Mouse (Mus musculus) stomach, embryonic 15.5 days (tissue): ENCODE data around the gene Aif1l. TPM values are rescaled to one million over a fixed set of nuclear protein-coding genes. Genes with fewer than 3 reads are reported as not detected.
A peak's percentile ranks its signal among the peaks of the same experiment; 100 is the strongest.

Experiments
- ATAC-seq: fragments of 200-750 bp; cut with Nextera tagmentation; 2 replicates; pipeline ENCODE4 v1.8.0; 2017; ENCODE audit warnings: low read depth, moderate number of reproducible peaks, moderate TSS enrichment; ENCODE audit not compliant: insufficient read depth, low FRiP score
- H3K27ac ChIP-seq: fragments of 300-500 bp; sonication (generic); 2 replicates; pipeline ENCODE4 v1.5.1; 2015; ENCODE audit warnings: mild to moderate bottlenecking, inconsistent platforms
- H3K27me3 ChIP-seq: fragments of 300-500 bp; sonication (generic); replicated peaks from 2 replicates; pipeline ENCODE4 v1.6.1; 2015; ENCODE audit warnings: inconsistent platforms
- H3K36me3 ChIP-seq: fragments of 300-500 bp; sonication (generic); 2 replicates; pipeline ENCODE4 v1.6.1; 2015; ENCODE audit warnings: inconsistent platforms
- H3K4me1 ChIP-seq: fragments of 300-500 bp; sonication (generic); 2 replicates; pipeline ENCODE4 v1.6.1; 2015; ENCODE audit warnings: inconsistent platforms
- H3K4me2 ChIP-seq: fragments of 300-500 bp; sonication (generic); 2 replicates; pipeline ENCODE4 v1.6.1; 2015; ENCODE audit warnings: mild to moderate bottlenecking, inconsistent platforms
- H3K4me3 ChIP-seq: fragments of 300-500 bp; sonication (generic); replicated peaks from 2 replicates; pipeline ENCODE4 v1.5.1; 2015; ENCODE audit warnings: inconsistent platforms
- H3K9ac ChIP-seq: fragments of 300-500 bp; sonication (generic); 2 replicates; pipeline ENCODE4 v1.6.1; 2015; ENCODE audit warnings: inconsistent platforms
- H3K9me3 ChIP-seq: fragments of 300-500 bp; sonication (generic); 2 replicates; pipeline ENCODE4 v1.6.1; 2016; ENCODE audit warnings: inconsistent platforms
- WGBS: fragments of 180-500 bp; shearing (Covaris S2); methylation state at CpG from one replicate; pipeline ENCODE4 v1.1.7; 2015; 5-methylcytosine and 5-hydroxymethylcytosine counted together
- polyA plus RNA-seq: library from polyadenylated mRNA; unstranded; fragments of >200 nt; fragmentation: Nextera tagmentation; extraction: Ambion mirVana; gene quantifications from 2 replicates; pipeline ENCODE4 v1.2.1, GENCODE M21; 2015

Aif1l gene
- polyA plus RNA-seq, 1 experiment from 2014 or later = 10.5 TPM

- no peaks in the 10 kb centered on the region for H3K9me3 ChIP-seq
- no peak overlapping the region for H3K4me2 ChIP-seq
- no peak for ATAC-seq
- H3K9ac ChIP-seq = no peak overlapping the region
- H3K4me1 ChIP-seq = no peaks in the 10 kb centered on the region
- 0 out of 2 replicates have a peak, but pooled peaks cover 3% of the 10 kb centered on the region for H3K27me3 ChIP-seq
- H3K27ac ChIP-seq = no peak overlapping the region
- no peak overlapping the region for H3K4me3 ChIP-seq
- WGBS = 19% methylated on average over 9 of the region's 9 CpGs
- H3K36me3 ChIP-seq = no peaks in the 10 kb centered on the region
These were observed 25.1 kb upstream of the Aif1l start for GRCm38 (mm10) chr2:31924811-31925210.

GRCm38 (mm10) chr2:31925936-31926335 is 24.0 kb upstream of the Aif1l start:
- ATAC-seq = no peak
- Histone ChIP-seq H3K4me2 (no peak overlapping the region), H3K4me1 (no peaks in the 10 kb centered on the region), H3K27me3 (0 out of 2 replicates have a peak, but pooled peaks cover 3% of the 10 kb centered on the region), H3K9ac (no peak overlapping the region), H3K36me3 (no peaks in the 10 kb centered on the region), H3K27ac (no peak overlapping the region), H3K9me3 (no peaks in the 10 kb centered on the region), H3K4me3 (no peak overlapping the region)
- WGBS = 53% methylated on average over 4 of the region's 4 CpGs

DNA sequence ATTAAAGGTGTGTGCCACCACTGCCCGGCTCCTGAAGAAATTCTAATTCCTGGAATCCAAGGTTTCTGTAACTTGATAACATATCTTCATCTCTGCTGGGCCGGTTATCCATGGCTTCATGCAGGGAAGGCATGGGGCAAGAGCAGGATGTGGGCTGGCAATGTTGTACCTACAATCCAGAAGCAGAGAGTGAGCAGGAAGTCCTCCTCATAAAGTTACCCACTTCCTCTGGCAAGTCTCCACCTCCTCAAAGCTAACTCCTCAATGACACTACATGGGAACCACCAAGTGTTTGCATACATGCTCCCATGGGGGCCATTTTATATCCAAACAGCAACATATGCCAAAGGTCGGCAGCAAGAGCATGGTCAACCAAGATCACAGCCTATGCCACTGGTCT is 20.3 kb upstream of the Aif1l start:
- H3K27me3 ChIP-seq = no peaks in the 10 kb centered on the region
- H3K9me3 ChIP-seq = no peaks in the 10 kb centered on the region
- H3K4me3 ChIP-seq = no peak overlapping the region
- no peaks in the 10 kb centered on the region for H3K36me3 ChIP-seq
- no peak overlapping the region for H3K27ac ChIP-seq
- no peak overlapping the region for H3K4me2 ChIP-seq
- no peaks in the 10 kb centered on the region for H3K4me1 ChIP-seq
- WGBS = 74% methylated on average over 3 of the region's 3 CpGs
- no peak for ATAC-seq
- H3K9ac ChIP-seq = no peak overlapping the region

GRCm38 (mm10) chr2:31934551-31934950 is 15.4 kb upstream of the Aif1l start:
- ATAC-seq = no peak
- no peaks in the 10 kb centered on the region for H3K4me1 ChIP-seq
- no peak overlapping the region for H3K27ac ChIP-seq
- no peak overlapping the region for H3K4me2 ChIP-seq
- H3K9me3 ChIP-seq = no peaks in the 10 kb centered on the region
- no peaks in the 10 kb centered on the region for H3K36me3 ChIP-seq
- no peak overlapping the region for H3K4me3 ChIP-seq
- no peak overlapping the region for H3K9ac ChIP-seq
- WGBS = 50% methylated on average over 4 of the region's 4 CpGs
- H3K27me3 ChIP-seq = no peaks in the 10 kb centered on the region

GRCm38 (mm10) chr2:31935054-31935453 is 14.9 kb upstream of the Aif1l start:
- Histone ChIP-seq H3K4me3 (no peak overlapping the region), H3K27ac (no peak overlapping the region), H3K9ac (no peak overlapping the region), H3K9me3 (no peaks in the 10 kb centered on the region), H3K4me1 (no peaks in the 10 kb centered on the region), H3K36me3 (no peaks in the 10 kb centered on the region), H3K27me3 (no peaks in the 10 kb centered on the region), H3K4me2 (no peak overlapping the region)
- no peak for ATAC-seq
- WGBS = 31% methylated on average over 4 of the region's 4 CpGs

DNA sequence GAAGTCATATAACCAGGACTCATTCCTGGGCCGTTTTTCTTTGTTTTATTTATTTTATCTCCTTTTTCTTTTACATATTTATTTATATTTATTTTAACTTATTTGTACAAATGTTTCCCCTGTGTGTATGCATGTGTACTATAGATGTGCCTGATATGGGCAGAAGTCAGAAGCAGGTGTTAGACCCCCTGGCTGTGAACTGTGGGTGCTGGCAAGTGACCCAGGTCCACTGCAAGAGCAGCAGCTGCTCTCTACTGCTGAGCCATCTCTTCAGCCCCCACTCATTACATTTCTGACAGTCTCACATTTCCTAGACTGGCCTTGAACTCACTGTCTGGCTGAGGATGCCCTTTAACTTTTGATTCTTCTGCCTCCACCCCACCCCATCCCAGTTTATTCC is 11.6 kb upstream of the Aif1l start:
- WGBS = 47% methylated on average over 1 of the region's 1 CpGs

GRCm38 (mm10) chr2:31943011-31943410 is 6.9 kb upstream of the Aif1l start:
- Histone ChIP-seq H3K9me3 (no peaks in the 10 kb centered on the region), H3K4me3 (no peak overlapping the region), H3K27me3 (no peaks in the 10 kb centered on the region), H3K4me2 (no peak overlapping the region), H3K36me3 (no peaks in the 10 kb centered on the region), H3K9ac (no peak overlapping the region), H3K27ac (no peak overlapping the region), H3K4me1 (no peaks in the 10 kb centered on the region)
- 54% methylated on average over 4 of the region's 4 CpGs for WGBS
- no peak for ATAC-seq

More for the DNA sequence above, 11.6 kb upstream of the Aif1l start:
- no peak overlapping the region for H3K9ac ChIP-seq
- no peak for ATAC-seq
- H3K9me3 ChIP-seq = no peaks in the 10 kb centered on the region
- no peaks in the 10 kb centered on the region for H3K36me3 ChIP-seq
- H3K4me3 ChIP-seq = no peak overlapping the region
- no peaks in the 10 kb centered on the region for H3K27me3 ChIP-seq
- H3K27ac ChIP-seq = no peak overlapping the region
- H3K4me2 ChIP-seq = no peak overlapping the region
- H3K4me1 ChIP-seq = no peaks in the 10 kb centered on the region

DNA sequence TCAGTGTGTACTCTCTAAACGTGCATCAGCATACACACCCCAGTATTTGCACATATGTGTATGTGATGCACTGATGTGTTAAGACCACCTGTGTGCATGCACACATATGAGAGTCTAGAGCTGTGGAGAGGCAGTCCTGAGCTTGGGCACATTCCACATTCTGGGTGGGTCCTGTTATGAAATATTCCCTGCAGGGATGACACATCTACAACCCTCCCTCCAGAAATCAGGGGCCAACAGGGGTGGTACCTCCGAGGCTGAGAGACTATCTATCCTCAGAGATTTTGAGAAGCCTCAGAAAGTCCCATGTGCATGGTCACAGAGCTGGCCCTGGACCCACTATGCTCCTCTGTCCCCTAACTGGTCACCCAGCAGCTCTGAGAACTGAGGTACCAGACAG is 4.4 kb upstream of the Aif1l start:
- no peak overlapping the region for H3K27ac ChIP-seq
- no peaks in the 10 kb centered on the region for H3K36me3 ChIP-seq
- ATAC-seq = no peak
- H3K27me3 ChIP-seq = no peaks in the 10 kb centered on the region
- WGBS = 74% methylated on average over 2 of the region's 2 CpGs
- H3K4me2 ChIP-seq = no peak overlapping the region
- no peaks in the 10 kb centered on the region for H3K9me3 ChIP-seq
- H3K9ac ChIP-seq = no peak overlapping the region
- H3K4me1 ChIP-seq = peaks cover 3% of the 10 kb centered on the region; the same call in 1 of the 2 replicates
- H3K4me3 ChIP-seq = no peak overlapping the region

DNA sequence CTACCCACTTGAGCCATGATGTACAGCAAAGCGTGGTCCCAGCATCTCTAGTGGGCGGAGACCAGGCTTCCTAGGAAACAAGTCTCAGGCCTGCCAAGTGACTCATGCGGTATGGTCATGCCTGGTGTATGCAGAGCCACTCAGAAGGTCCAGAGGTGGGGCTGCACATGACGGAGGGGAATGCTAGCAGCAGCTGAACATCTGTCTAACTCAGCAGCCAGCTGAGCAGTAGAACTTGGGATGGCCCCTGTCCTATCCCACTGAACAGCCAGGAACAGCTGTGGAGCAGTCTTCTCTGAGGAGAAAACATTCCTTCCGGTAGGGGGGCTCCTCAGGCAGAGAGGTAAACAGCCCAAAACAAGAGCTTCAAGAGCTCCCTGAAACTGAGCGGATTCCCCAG is 1.5 kb upstream of the Aif1l start:
- H3K36me3 ChIP-seq = no peaks in the 10 kb centered on the region
- no peak overlapping the region for H3K4me3 ChIP-seq
- H3K27me3 ChIP-seq = no peaks in the 10 kb centered on the region
- peaks cover 9% of the 10 kb centered on the region; the same call in 1 of the 2 replicates for H3K4me1 ChIP-seq
- no peak overlapping the region for H3K9ac ChIP-seq
- 57% methylated on average over 6 of the region's 6 CpGs for WGBS
- ATAC-seq = peak; percentile 53; the same call in 1 of the 2 replicates
- H3K27ac ChIP-seq = no peak overlapping the region
- no peaks in the 10 kb centered on the region for H3K9me3 ChIP-seq
- no peak overlapping the region for H3K4me2 ChIP-seq

DNA sequence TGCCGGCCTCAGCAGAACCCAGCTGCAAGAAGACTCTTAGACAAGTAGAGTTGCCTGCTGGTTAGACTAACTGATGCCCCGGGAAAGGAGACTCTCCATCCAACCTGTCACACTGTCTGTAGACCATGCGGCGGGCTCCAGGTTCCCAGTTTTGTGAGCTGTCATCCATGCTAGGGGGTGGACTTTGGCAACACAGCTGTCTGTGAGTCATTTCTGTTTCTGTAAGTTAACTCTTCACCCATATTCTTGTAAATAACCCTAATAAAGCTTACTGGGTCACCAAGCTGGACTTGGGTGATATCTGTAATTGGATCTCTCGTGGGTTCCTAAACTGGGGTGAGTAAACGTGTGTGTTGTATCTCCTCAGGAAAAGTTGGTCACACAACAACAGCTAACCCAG is 1.1 kb upstream of the Aif1l start:
- Histone ChIP-seq H3K36me3 (no peaks in the 10 kb centered on the region), H3K4me1 (peaks cover 9% of the 10 kb centered on the region; the same call in 1 of the 2 replicates), H3K4me3 (no peak overlapping the region), H3K27me3 (no peaks in the 10 kb centered on the region), H3K9me3 (no peaks in the 10 kb centered on the region), H3K27ac (no peak overlapping the region), H3K9ac (no peak overlapping the region), H3K4me2 (no peak overlapping the region)
- ATAC-seq = no peak; the same call in 1 of the 2 replicates
- WGBS = 65% methylated on average over 6 of the region's 6 CpGs

- ATAC-seq = no peak
These were observed 1.0 kb downstream of the Aif1l start for GRCm38 (mm10) chr2:31950966-31951365.

DNA sequence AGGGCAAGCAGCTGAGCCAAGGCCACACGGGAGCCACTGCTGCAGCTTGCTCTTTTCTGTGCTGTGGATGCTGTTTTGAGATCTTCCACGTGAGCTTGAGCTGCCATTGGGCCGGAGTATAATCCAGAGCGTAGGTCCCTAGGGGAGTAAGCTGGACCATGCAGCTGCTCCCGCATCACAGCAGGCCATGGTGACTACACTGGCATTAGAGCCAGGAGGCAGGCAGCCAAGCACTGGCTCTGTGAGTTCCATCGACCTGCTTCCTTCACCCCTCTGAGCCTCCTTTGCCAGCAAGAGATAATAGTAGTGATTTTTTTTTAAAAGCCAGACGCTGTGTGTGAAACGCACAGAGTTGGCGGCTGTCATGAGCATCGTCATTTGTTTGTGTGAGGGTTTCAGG is 2.3 kb downstream of the Aif1l start:
- no peak overlapping the region for H3K27ac ChIP-seq
- no peak overlapping the region for H3K9ac ChIP-seq
- no peaks in the 10 kb centered on the region for H3K36me3 ChIP-seq
- H3K4me2 ChIP-seq = no peak overlapping the region
- 84% methylated on average over 10 of the region's 10 CpGs for WGBS
- H3K4me1 ChIP-seq = peaks cover 9% of the 10 kb centered on the region; the same call in 1 of the 2 replicates
- H3K27me3 ChIP-seq = no peaks in the 10 kb centered on the region
- no peak for ATAC-seq
- no peak overlapping the region for H3K4me3 ChIP-seq
- H3K9me3 ChIP-seq = no peaks in the 10 kb centered on the region

More at GRCm38 (mm10) chr2:31950966-31951365, 1.0 kb downstream of the Aif1l start:
- Histone ChIP-seq H3K27ac (no peak overlapping the region), H3K36me3 (no peaks in the 10 kb centered on the region), H3K27me3 (no peaks in the 10 kb centered on the region), H3K4me3 (peak overlapping the region; percentile 61), H3K4me1 (peaks cover 9% of the 10 kb centered on the region; the same call in 1 of the 2 replicates), H3K9me3 (no peaks in the 10 kb centered on the region), H3K4me2 (peak overlapping the region; percentile 99), H3K9ac (no peak overlapping the region)
- WGBS = 28% methylated on average over 9 of the region's 9 CpGs

DNA sequence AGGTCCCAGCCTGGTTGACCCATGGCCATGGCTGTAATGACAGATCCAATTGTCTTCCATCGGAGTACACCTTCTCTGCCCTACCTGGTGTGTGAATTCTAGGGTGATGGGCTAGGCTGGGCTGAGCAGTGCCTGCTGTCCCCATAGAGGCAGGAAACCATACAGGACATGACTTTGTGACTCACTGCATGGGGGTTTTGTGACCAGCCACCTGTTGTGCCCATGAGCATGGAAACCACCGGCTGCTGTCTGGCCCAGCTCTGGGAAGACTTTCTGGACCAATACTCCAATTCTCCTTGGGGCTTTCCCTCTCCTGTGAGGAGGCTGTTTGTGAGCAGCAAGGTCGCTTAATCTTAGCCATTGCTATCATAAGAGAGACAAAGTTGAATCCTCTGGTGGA is 2.8 kb downstream of the Aif1l start:
- H3K4me3 ChIP-seq = no peak overlapping the region
- H3K27me3 ChIP-seq = no peaks in the 10 kb centered on the region
- no peak overlapping the region for H3K27ac ChIP-seq
- H3K9me3 ChIP-seq = no peaks in the 10 kb centered on the region
- no peak for ATAC-seq
- 79% methylated on average over 3 of the region's 3 CpGs for WGBS
- H3K4me1 ChIP-seq = peaks cover 9% of the 10 kb centered on the region; the same call in 1 of the 2 replicates
- no peak overlapping the region for H3K4me2 ChIP-seq
- H3K9ac ChIP-seq = no peak overlapping the region
- H3K36me3 ChIP-seq = no peaks in the 10 kb centered on the region
